Mouse (Mus musculus): ENCODE results near the gene Gng2. TPM values are rescaled to one million over a fixed set of nuclear protein-coding genes. Genes with fewer than 3 reads are reported as not detected.

Gng2 gene
- polyA plus RNA-seq, 1 experiment, result 0.48 TPM

GRCm38 (mm10) chr14:19969566-19969965, 7.9 kb downstream of the Gng2 start:
- TF ChIP-seq POLR2A (IDR thresholded peaks at IDR 0.05; ENCODE audit: control insufficient read depth, low read depth, low read length) (no peak), CTCF (IDR thresholded peaks at IDR 0.05; ENCODE audit: control insufficient read depth, insufficient read depth, insufficient replicate concordance, low read depth, low read length) (no peak)
- Histone ChIP-seq H3K36me3 (ENCODE audit: control insufficient read depth, insufficient read depth, low read length) (no peaks in the 10 kb centered on the region), H3K27ac (ENCODE audit: control insufficient read depth, insufficient read depth, low read depth, low read length) (no peak overlapping the region), H3K27me3 (ENCODE audit: control insufficient read depth, insufficient read depth, low read length) (no peaks in the 10 kb centered on the region), H3K4me3 (ENCODE audit: control insufficient read depth, low read depth, low read length) (no peak overlapping the region), H3K4me1 (ENCODE audit: control insufficient read depth, insufficient read depth, low read length) (peaks cover 5% of the 10 kb centered on the region; the same call in 1 of the 2 replicates)

- no peak overlapping the region for H3K4me3 ChIP-seq (ENCODE audit: control insufficient read depth, low read depth, low read length)
- H3K27ac ChIP-seq (ENCODE audit: control insufficient read depth, insufficient read depth, low read depth, low read length), result no peak overlapping the region
- H3K27me3 ChIP-seq (ENCODE audit: control insufficient read depth, insufficient read depth, low read length), result no peaks in the 10 kb centered on the region
- H3K36me3 ChIP-seq (ENCODE audit: control insufficient read depth, insufficient read depth, low read length), result no peaks in the 10 kb centered on the region
- H3K4me1 ChIP-seq (ENCODE audit: control insufficient read depth, insufficient read depth, low read length), result peaks cover 5% of the 10 kb centered on the region; the same call in 1 of the 2 replicates
- TF ChIP-seq CTCF (IDR thresholded peaks at IDR 0.05; ENCODE audit: control insufficient read depth, insufficient read depth, insufficient replicate concordance, low read depth, low read length), result no peak
- no peak for TF ChIP-seq POLR2A (IDR thresholded peaks at IDR 0.05; ENCODE audit: control insufficient read depth, low read depth, low read length)
These were observed 8.4 kb downstream of the Gng2 start for GRCm38 (mm10) chr14:19969011-19969521.

GRCm38 (mm10) chr14:19968321-19969010, 9.0 kb downstream of the Gng2 start:
- Histone ChIP-seq H3K4me1 (ENCODE audit: control insufficient read depth, insufficient read depth, low read length) (peaks cover 5% of the 10 kb centered on the region; the same call in 1 of the 2 replicates), H3K4me3 (ENCODE audit: control insufficient read depth, low read depth, low read length) (no peak overlapping the region)

GRCm38 (mm10) chr14:19967482-19967881, 9.9 kb downstream of the Gng2 start:
- TF ChIP-seq POLR2A (IDR thresholded peaks at IDR 0.05; ENCODE audit: control insufficient read depth, low read depth, low read length) (no peak), CTCF (IDR thresholded peaks at IDR 0.05; ENCODE audit: control insufficient read depth, insufficient read depth, insufficient replicate concordance, low read depth, low read length) (no peak)
- H3K36me3 ChIP-seq (ENCODE audit: control insufficient read depth, insufficient read depth, low read length), result no peaks in the 10 kb centered on the region
- H3K27ac ChIP-seq (ENCODE audit: control insufficient read depth, insufficient read depth, low read depth, low read length), result no peak overlapping the region
- no peak overlapping the region for H3K4me3 ChIP-seq (ENCODE audit: control insufficient read depth, low read depth, low read length)
- peaks cover 5% of the 10 kb centered on the region; the same call in 1 of the 2 replicates for H3K4me1 ChIP-seq (ENCODE audit: control insufficient read depth, insufficient read depth, low read length)
- H3K27me3 ChIP-seq (ENCODE audit: control insufficient read depth, insufficient read depth, low read length), result no peaks in the 10 kb centered on the region

More at GRCm38 (mm10) chr14:19968321-19969010, 9.0 kb downstream of the Gng2 start:
- Histone ChIP-seq H3K36me3 (ENCODE audit: control insufficient read depth, insufficient read depth, low read length) (no peaks in the 10 kb centered on the region), H3K27me3 (ENCODE audit: control insufficient read depth, insufficient read depth, low read length) (no peaks in the 10 kb centered on the region), H3K27ac (ENCODE audit: control insufficient read depth, insufficient read depth, low read depth, low read length) (no peak overlapping the region)
- TF ChIP-seq POLR2A (IDR thresholded peaks at IDR 0.05; ENCODE audit: control insufficient read depth, low read depth, low read length), result no peak
- no peak for TF ChIP-seq CTCF (IDR thresholded peaks at IDR 0.05; ENCODE audit: control insufficient read depth, insufficient read depth, insufficient replicate concordance, low read depth, low read length)

GRCm38 (mm10) chr14:19963961-19964505, 13.4 kb downstream of the Gng2 start:
- TF ChIP-seq CTCF (IDR thresholded peaks at IDR 0.05; ENCODE audit: control insufficient read depth, insufficient read depth, insufficient replicate concordance, low read depth, low read length) (no peak), POLR2A (IDR thresholded peaks at IDR 0.05; ENCODE audit: control insufficient read depth, low read depth, low read length) (no peak)
- Histone ChIP-seq H3K4me1 (ENCODE audit: control insufficient read depth, insufficient read depth, low read length) (no peaks in the 10 kb centered on the region), H3K27ac (ENCODE audit: control insufficient read depth, insufficient read depth, low read depth, low read length) (no peak overlapping the region), H3K36me3 (ENCODE audit: control insufficient read depth, insufficient read depth, low read length) (no peaks in the 10 kb centered on the region), H3K4me3 (ENCODE audit: control insufficient read depth, low read depth, low read length) (no peak overlapping the region), H3K27me3 (ENCODE audit: control insufficient read depth, insufficient read depth, low read length) (no peaks in the 10 kb centered on the region)

- H3K36me3 ChIP-seq (ENCODE audit: control insufficient read depth, insufficient read depth, low read length), result no peaks in the 10 kb centered on the region
- no peaks in the 10 kb centered on the region for H3K4me1 ChIP-seq (ENCODE audit: control insufficient read depth, insufficient read depth, low read length)
- TF ChIP-seq POLR2A (IDR thresholded peaks at IDR 0.05; ENCODE audit: control insufficient read depth, low read depth, low read length) (no peak), CTCF (IDR thresholded peaks at IDR 0.05; ENCODE audit: control insufficient read depth, insufficient read depth, insufficient replicate concordance, low read depth, low read length) (no peak)
- no peak overlapping the region for H3K4me3 ChIP-seq (ENCODE audit: control insufficient read depth, low read depth, low read length)
- no peaks in the 10 kb centered on the region for H3K27me3 ChIP-seq (ENCODE audit: control insufficient read depth, insufficient read depth, low read length)
- H3K27ac ChIP-seq (ENCODE audit: control insufficient read depth, insufficient read depth, low read depth, low read length), result no peak overlapping the region
These were observed 15.2 kb downstream of the Gng2 start for GRCm38 (mm10) chr14:19961924-19962915.
